36 mouse cellular contexts compared by ENCODE assay signal in the genomic region with DNA sequence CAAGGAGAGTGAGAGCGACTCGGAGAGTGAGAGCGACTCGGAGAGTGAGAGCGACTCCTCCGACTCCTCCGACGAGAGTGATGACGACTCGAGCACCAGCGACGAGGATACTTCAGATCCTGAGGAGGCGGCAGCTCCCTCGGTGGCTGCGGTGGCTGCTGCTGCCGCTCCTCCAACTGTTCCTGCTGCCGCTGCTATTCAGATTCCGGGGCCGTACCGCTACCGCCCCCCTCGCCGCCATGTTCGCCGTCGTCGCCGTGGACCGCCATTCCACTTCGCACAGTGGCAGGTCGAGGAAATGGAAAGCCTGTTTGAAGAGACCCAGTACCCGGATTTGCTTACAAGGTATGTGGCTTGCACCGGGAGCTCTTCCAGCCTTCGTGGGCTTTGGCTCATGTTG. TPM values are rescaled to one million over a fixed set of nuclear protein-coding genes. Genes with fewer than 3 reads are reported as not detected.
DNase-seq lines count a peak whose midpoint lies in the region; TF ChIP-seq lines count a peak whose summit lies in the region.
"Had no signal": no experiment of that assay in that cellular context is flagged by ENCODE, and none has a peak within 500 bp of the region (broad histone marks: within the 10 kb centered on the region; RNA-seq: fewer than 3 reads in every experiment).

No protein-coding gene starts in this region.

- no peaks in the 10 kb centered on the region for H3K4me1 ChIP-seq in testis, adult 2 months (ENCODE audit: control insufficient read depth, insufficient read depth, low read length)
- no peaks in the 10 kb centered on the region for H3K4me1 ChIP-seq in ES-E14 (ENCODE audit: control insufficient read depth in 2 of 2, insufficient read depth in 2 of 2, low read length in 2 of 2, poor library complexity in 1 of 2)
- H3K4me1 ChIP-seq: forebrain, embryonic 10.5 days; forebrain, embryonic 13.5 days; heart, embryonic 10.5 days; heart, embryonic 13.5 days had no signal

- no peak for DNase-seq in testis, postnatal 10 days (ENCODE audit: low spot score)
- DNase-seq in ES-E14 (ENCODE audit: low read depth, low spot score) = no peak
- peak; percentile 61 for DNase-seq in testis, postnatal 14 days (ENCODE audit: low spot score)
- DNase-seq in gastrocnemius, postnatal 36 days = no peak
- no peak for DNase-seq in gastrocnemius, postnatal 25 days
- DNase-seq: adrenal gland, adult 2 months; adrenal gland, postnatal 14 days; cerebellum, adult 11-12 months; cerebellum, adult 8-10 months; cerebellum, postnatal 10 days; cerebellum, postnatal 36 days; embryo, embryonic 11 days; gastrocnemius, postnatal 10 days; heart, adult 2 months; heart, postnatal 14 days; heart, postnatal 4 days; kidney, adult 2 months had no signal

- no peak overlapping the region; the same call in 1 of the 2 replicates for H3K9ac ChIP-seq in ES-E14 (ENCODE audit: insufficient read depth, low read depth, low read length, poor library complexity, severe bottlenecking)
- H3K9ac ChIP-seq: forebrain, embryonic 13.5 days; heart, embryonic 13.5 days; hindbrain, embryonic 14.5 days had no signal

- H3K27me3 ChIP-seq in testis, adult 2 months (ENCODE audit: control insufficient read depth, insufficient read depth, low read length) = no peaks in the 10 kb centered on the region
- H3K27me3 ChIP-seq: forebrain, embryonic 13.5 days; heart, embryonic 13.5 days had no signal

- H3K4me3 ChIP-seq in testis, adult 2 months (ENCODE audit: control insufficient read depth, low read depth, low read length) = peak overlapping the region; percentile 93
- H3K4me3 ChIP-seq in ES-E14 (ENCODE audit: insufficient read depth in 1 of 2, low read depth in 1 of 2, low read length in 2 of 2, poor library complexity in 1 of 2, severe bottlenecking in 1 of 2) = peak overlapping the region; percentile 40 to 51
- H3K4me3 ChIP-seq: forebrain, embryonic 10.5 days; forebrain, embryonic 13.5 days; heart, adult 2 months; heart, embryonic 10.5 days; heart, embryonic 13.5 days had no signal

- TF ChIP-seq CTCF in testis, adult 2 months (IDR thresholded peaks at IDR 0.05; ENCODE audit: control insufficient read depth, insufficient read depth, insufficient replicate concordance, low read depth, low read length) = no peak

- peak overlapping the region; percentile 87 for H3K27ac ChIP-seq in testis, adult 2 months (ENCODE audit: control insufficient read depth, insufficient read depth, low read depth, low read length)
- no peak overlapping the region for H3K27ac ChIP-seq in ES-E14 (ENCODE audit: insufficient read depth, low read depth, low read length, poor library complexity, severe bottlenecking)
- H3K27ac ChIP-seq: forebrain, embryonic 10.5 days; forebrain, embryonic 13.5 days; heart, adult 2 months; heart, embryonic 10.5 days; heart, embryonic 13.5 days; hindbrain, embryonic 14.5 days; hindbrain, postnatal 0 days had no signal

- in situ Hi-C loops in ES-E14 (cut with MboI; ENCODE audit: low sequenced_read_pairs in 2 of 2, unreplicated experiment in 2 of 2) = no loop called here

- no peaks in the 10 kb centered on the region for H3K9me3 ChIP-seq in ES-E14 (ENCODE audit: control insufficient read depth, insufficient read depth, low read depth, low read length)

- no peak for TF ChIP-seq POLR2A in testis, adult 2 months (IDR thresholded peaks at IDR 0.05; ENCODE audit: control insufficient read depth, low read depth, low read length)

- intact Hi-C loops in gastrocnemius, postnatal 36 days (cut with DNase I) = no loop called here

- H3K36me3 ChIP-seq in testis, adult 2 months (ENCODE audit: control insufficient read depth, insufficient read depth, low read length) = no peaks in the 10 kb centered on the region
- H3K36me3 ChIP-seq in ES-E14 (ENCODE audit: control insufficient read depth, insufficient read depth, low read length, poor library complexity, severe bottlenecking) = no peaks in the 10 kb centered on the region
- H3K36me3 ChIP-seq: forebrain, embryonic 10.5 days; heart, embryonic 10.5 days; heart, embryonic 13.5 days had no signal

TF ChIP-seq in ES-E14, 5 proteins besides CTCF, POLR2A, EP300 and RAD21:
- TF ChIP-seq MAFK (IDR thresholded peaks at IDR 0.05; ENCODE audit: insufficient read depth, low read depth, low read length) (no peak), ZNF384 (IDR thresholded peaks at IDR 0.05; ENCODE audit: low read depth, low read length) (no peak), ZC3H11A (IDR thresholded peaks at IDR 0.05; ENCODE audit: borderline replicate concordance, low read depth, low read length) (no peak), HCFC1 (IDR thresholded peaks at IDR 0.05; ENCODE audit: borderline replicate concordance, insufficient read depth, low read length) (no peak), CHD2 (IDR thresholded peaks at IDR 0.05; ENCODE audit: low read depth, low read length) (no peak)

RNA-seq across cellular contexts. Expression of gene Rhox13, which starts 0.5 kb away (rescaled TPM):
- polyA plus RNA-seq in testis, adult 2 months (2012; rRNA removed) = 6.0 TPM in 2 replicates
- 8.0 and 20.7 TPM in 2 replicates for total RNA-seq in ES-E14 (2012; rRNA removed)
- total RNA-seq in gastrocnemius, postnatal 36 days (2021) = not detected
- total RNA-seq in gastrocnemius, postnatal 25 days (2021) = not detected
- total RNA-seq: adrenal gland, adult 2 months; adrenal gland, postnatal 14 days; adrenal gland, postnatal 4 days; gastrocnemius, adult 18-20 months; gastrocnemius, postnatal 10 days; heart, adult 2 months; heart, postnatal 14 days; heart, postnatal 4 days; hindbrain, postnatal 0 days; MEL had no signal
- polyA plus RNA-seq: adrenal gland, adult 2 months; cortical plate, adult 2 months; embryonic facial prominence, embryonic 11.5 days; embryonic facial prominence, embryonic 14.5 days; forebrain, embryonic 10.5 days; forebrain, embryonic 13.5 days; forebrain, embryonic 16.5 days; gonadal fat pad, adult 2 months; heart, adult 2 months; heart, embryonic 10.5 days; heart, embryonic 13.5 days; heart, embryonic 16.5 days; hindbrain, embryonic 11.5 days; hindbrain, embryonic 14.5 days; hindbrain, postnatal 0 days; inflammation-experienced regulatory T-cells, adult 6 months; intestine, postnatal 0 days; kidney, adult 2 months had no signal

RNA-seq across cellular contexts. Expression of gene Rhox12, which starts 10.8 kb away (rescaled TPM):
- polyA plus RNA-seq in testis, adult 2 months (2012; rRNA removed) = not detected in 2 replicates
- total RNA-seq in ES-E14 (2012; rRNA removed) = 0.98 TPM in 1 of 2 replicates, not detected in the other
- total RNA-seq in gastrocnemius, postnatal 36 days (2021) = not detected
- total RNA-seq in gastrocnemius, postnatal 25 days (2021) = not detected
- total RNA-seq: adrenal gland, adult 2 months; adrenal gland, postnatal 14 days; adrenal gland, postnatal 4 days; gastrocnemius, adult 18-20 months; gastrocnemius, postnatal 10 days; heart, adult 2 months; heart, postnatal 14 days; heart, postnatal 4 days; hindbrain, postnatal 0 days; MEL had no signal
- polyA plus RNA-seq: adrenal gland, adult 2 months; cortical plate, adult 2 months; embryonic facial prominence, embryonic 11.5 days; embryonic facial prominence, embryonic 14.5 days; forebrain, embryonic 10.5 days; forebrain, embryonic 13.5 days; forebrain, embryonic 16.5 days; gonadal fat pad, adult 2 months; heart, adult 2 months; heart, embryonic 10.5 days; heart, embryonic 13.5 days; heart, embryonic 16.5 days; hindbrain, embryonic 11.5 days; hindbrain, embryonic 14.5 days; hindbrain, postnatal 0 days; inflammation-experienced regulatory T-cells, adult 6 months; intestine, postnatal 0 days; kidney, adult 2 months had no signal

RNA-seq across cellular contexts. Expression of gene Rhox11, which starts 36.5 kb away (rescaled TPM):
- polyA plus RNA-seq in testis, adult 2 months (2012; rRNA removed) = 2.8 and 2.9 TPM in 2 replicates
- not detected in 2 replicates for total RNA-seq in ES-E14 (2012; rRNA removed)
- not detected for total RNA-seq in gastrocnemius, postnatal 36 days (2021)
- total RNA-seq in gastrocnemius, postnatal 25 days (2021) = not detected
- total RNA-seq: adrenal gland, adult 2 months; adrenal gland, postnatal 14 days; adrenal gland, postnatal 4 days; gastrocnemius, adult 18-20 months; gastrocnemius, postnatal 10 days; heart, adult 2 months; heart, postnatal 14 days; heart, postnatal 4 days; hindbrain, postnatal 0 days; MEL had no signal
- polyA plus RNA-seq: adrenal gland, adult 2 months; cortical plate, adult 2 months; embryonic facial prominence, embryonic 11.5 days; embryonic facial prominence, embryonic 14.5 days; forebrain, embryonic 10.5 days; forebrain, embryonic 13.5 days; forebrain, embryonic 16.5 days; gonadal fat pad, adult 2 months; heart, adult 2 months; heart, embryonic 10.5 days; heart, embryonic 13.5 days; heart, embryonic 16.5 days; hindbrain, embryonic 11.5 days; hindbrain, embryonic 14.5 days; hindbrain, postnatal 0 days; inflammation-experienced regulatory T-cells, adult 6 months; intestine, postnatal 0 days; kidney, adult 2 months had no signal

RNA-seq across cellular contexts. Expression of gene Rhox10, which starts 55.2 kb away (rescaled TPM):
- polyA plus RNA-seq in testis, adult 2 months (2012; rRNA removed) = 0.35 and 0.60 TPM in 2 replicates
- 1.0 and 4.2 TPM in 2 replicates for total RNA-seq in ES-E14 (2012; rRNA removed)
- total RNA-seq in gastrocnemius, postnatal 36 days (2021) = not detected
- not detected for total RNA-seq in gastrocnemius, postnatal 25 days (2021)
- total RNA-seq: adrenal gland, adult 2 months; adrenal gland, postnatal 14 days; adrenal gland, postnatal 4 days; gastrocnemius, adult 18-20 months; gastrocnemius, postnatal 10 days; heart, adult 2 months; heart, postnatal 14 days; heart, postnatal 4 days; hindbrain, postnatal 0 days; MEL had no signal
- polyA plus RNA-seq: adrenal gland, adult 2 months; cortical plate, adult 2 months; embryonic facial prominence, embryonic 11.5 days; embryonic facial prominence, embryonic 14.5 days; forebrain, embryonic 10.5 days; forebrain, embryonic 13.5 days; forebrain, embryonic 16.5 days; gonadal fat pad, adult 2 months; heart, adult 2 months; heart, embryonic 10.5 days; heart, embryonic 13.5 days; heart, embryonic 16.5 days; hindbrain, embryonic 11.5 days; hindbrain, embryonic 14.5 days; hindbrain, postnatal 0 days; inflammation-experienced regulatory T-cells, adult 6 months; intestine, postnatal 0 days; kidney, adult 2 months had no signal
